Mouse (Mus musculus) ES-Bruce4 (cell line): Measurements from ENCODE around the gene Cacybp. TPM values are rescaled to one million over a fixed set of nuclear protein-coding genes. Genes with fewer than 3 reads are reported as not detected.

ENCODE experiments used
- H3K27ac ChIP-seq: 2 replicates; pipeline ENCODE4 v1.5.1; 2012; ENCODE audit warnings: low read length, inconsistent platforms; ENCODE audit not compliant: insufficient read depth
- H3K27me3 ChIP-seq: 2 replicates; pipeline ENCODE4 v1.6.1; 2012; ENCODE audit warnings: mild to moderate bottlenecking, low read length, inconsistent platforms; ENCODE audit not compliant: control insufficient read depth, poor library complexity, insufficient read depth, severe bottlenecking
- H3K36me3 ChIP-seq: 2 replicates; pipeline ENCODE4 v1.6.1; 2012; ENCODE audit warnings: inconsistent platforms, mild to moderate bottlenecking, low read length, moderate library complexity; ENCODE audit not compliant: control insufficient read depth, poor library complexity, insufficient read depth, severe bottlenecking
- H3K4me1 ChIP-seq: one replicate; pipeline ENCODE4 v1.8.1; 2011; ENCODE audit warnings: low read length; ENCODE audit not compliant: control insufficient read depth, insufficient read depth
- H3K4me3 ChIP-seq: 2 replicates; pipeline ENCODE4 v1.5.1; 2011; ENCODE audit warnings: low read depth, mild to moderate bottlenecking, low read length
- H3K9ac ChIP-seq: 2 replicates; pipeline ENCODE4 v1.6.1; 2012; ENCODE audit warnings: low read depth, mild to moderate bottlenecking, inconsistent platforms; ENCODE audit not compliant: poor library complexity, severe bottlenecking
- H3K9me3 ChIP-seq: replicated peaks from 2 replicates; pipeline ENCODE4 v1.6.1; 2012; ENCODE audit warnings: mild to moderate bottlenecking, low read length, inconsistent platforms; ENCODE audit not compliant: control insufficient read depth, poor library complexity, insufficient read depth, severe bottlenecking
- CTCF ChIP-seq: IDR thresholded peaks from one replicate; pipeline ENCODE4 v1.8.1; 2011; ENCODE audit warnings: low read depth, low read length
- EP300 ChIP-seq: IDR thresholded peaks from 2 replicates; pipeline ENCODE4 v1.6.1; 2011; ENCODE audit warnings: low read depth, low read length; ENCODE audit not compliant: insufficient read depth
- POLR2A ChIP-seq: IDR thresholded peaks from one replicate; pipeline ENCODE4 v1.8.1; 2011; ENCODE audit warnings: low read length; ENCODE audit not compliant: insufficient read depth
- polyA plus RNA-seq: library from polyadenylated mRNA; stranded (reverse); fragments of >200 nt; gene quantifications from 2 replicates; pipeline ENCODE4 v1.2.4, GENCODE M21; 2011; ENCODE audit warnings: low read depth; ENCODE audit not compliant: missing spikeins, insufficient read depth, insufficient read length

The Cacybp gene
- polyA plus RNA-seq, 1 experiment: 323 TPM

DNA sequence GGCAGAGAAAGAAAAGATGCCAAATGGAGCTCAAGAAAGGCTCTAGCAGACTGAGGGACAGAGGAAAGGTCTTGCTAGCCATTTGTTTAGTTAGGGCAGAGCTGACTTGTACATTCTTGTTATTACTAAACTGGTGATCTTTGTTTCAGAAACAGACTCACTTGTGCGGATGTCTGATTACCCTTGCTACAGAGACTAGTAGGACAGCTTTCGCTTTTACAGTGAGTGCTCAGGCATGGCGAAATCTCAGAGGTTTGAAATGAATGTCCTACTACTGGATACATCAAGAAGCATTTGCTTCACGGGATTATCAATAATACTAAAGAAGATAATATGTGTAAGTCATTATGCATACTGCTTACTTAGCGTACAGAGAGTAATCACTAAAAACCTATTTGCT lies 32.0 kb upstream of the Cacybp start:
- Histone ChIP-seq H3K4me1 (no peaks in the 10 kb centered on the region), H3K27me3 (no peaks in the 10 kb centered on the region), H3K4me3 (no peak overlapping the region), H3K27ac (no peak overlapping the region), H3K9me3 (no peaks in the 10 kb centered on the region), H3K36me3 (no peaks in the 10 kb centered on the region), H3K9ac (no peak overlapping the region)
- TF ChIP-seq POLR2A (no peak), CTCF (no peak), EP300 (no peak)

DNA sequence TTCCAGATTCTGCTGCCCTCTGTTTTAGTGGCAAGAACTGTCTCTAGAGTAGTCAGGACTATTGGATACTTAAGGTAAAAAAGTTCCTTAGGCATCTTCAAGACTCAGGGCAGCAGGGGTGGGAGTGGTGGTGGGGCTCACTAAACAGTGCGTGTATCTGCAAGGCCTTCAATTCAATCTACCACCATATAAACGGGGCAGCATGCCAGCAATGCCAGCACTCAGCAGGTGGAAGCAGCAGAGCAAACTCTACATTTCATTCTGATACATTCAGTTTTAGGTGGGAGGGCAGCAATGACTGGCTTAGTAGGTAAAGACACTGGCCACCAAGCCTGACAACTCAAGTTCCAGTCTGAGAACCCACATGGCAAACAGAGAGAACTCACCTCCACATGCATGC lies 27.4 kb upstream of the Cacybp start:
- TF ChIP-seq EP300 (no peak), POLR2A (no peak)
- no peak overlapping the region for H3K9ac ChIP-seq
- H3K27me3 ChIP-seq: no peaks in the 10 kb centered on the region
- H3K9me3 ChIP-seq: no peaks in the 10 kb centered on the region
- no peak overlapping the region for H3K4me3 ChIP-seq
- H3K27ac ChIP-seq: no peak overlapping the region
- no peaks in the 10 kb centered on the region for H3K4me1 ChIP-seq
- no peaks in the 10 kb centered on the region for H3K36me3 ChIP-seq

GRCm38 (mm10) chr1:160238852-160239443 lies 26.3 kb upstream of the Cacybp start:
- TF ChIP-seq CTCF (no peak), POLR2A (no peak), EP300 (no peak)

DNA sequence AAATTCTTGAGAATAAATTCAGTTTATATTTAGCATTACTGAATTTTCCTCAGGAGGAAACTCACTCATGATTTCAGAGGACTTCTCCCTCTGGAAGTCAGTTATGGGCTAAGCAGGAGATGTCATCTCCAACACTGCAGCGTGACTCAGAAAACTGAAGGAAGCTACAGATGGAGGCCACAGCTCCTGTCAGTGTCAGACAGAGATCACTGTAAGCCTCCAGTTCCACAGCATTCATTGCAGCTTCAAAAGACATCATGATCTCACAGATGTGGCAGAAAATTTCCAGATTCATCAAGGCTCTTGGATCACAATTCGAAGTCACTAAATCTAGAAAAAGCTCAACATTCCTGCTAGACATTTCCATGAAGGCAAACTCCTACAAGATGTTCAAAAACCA lies 25.3 kb upstream of the Cacybp start:
- Histone ChIP-seq H3K9ac (no peak overlapping the region), H3K4me3 (no peak overlapping the region), H3K9me3 (no peaks in the 10 kb centered on the region), H3K36me3 (no peaks in the 10 kb centered on the region), H3K27ac (no peak overlapping the region), H3K4me1 (no peaks in the 10 kb centered on the region), H3K27me3 (no peaks in the 10 kb centered on the region)
- TF ChIP-seq POLR2A: no peak
- TF ChIP-seq CTCF: no peak
- no peak for TF ChIP-seq EP300

More at GRCm38 (mm10) chr1:160238852-160239443, 26.3 kb upstream of the Cacybp start:
- H3K4me1 ChIP-seq: no peaks in the 10 kb centered on the region
- no peak overlapping the region for H3K27ac ChIP-seq
- no peaks in the 10 kb centered on the region for H3K9me3 ChIP-seq
- H3K4me3 ChIP-seq: no peak overlapping the region
- H3K9ac ChIP-seq: no peak overlapping the region
- no peaks in the 10 kb centered on the region for H3K27me3 ChIP-seq
- no peaks in the 10 kb centered on the region for H3K36me3 ChIP-seq

GRCm38 (mm10) chr1:160233921-160234320 lies 21.2 kb upstream of the Cacybp start:
- H3K36me3 ChIP-seq: no peaks in the 10 kb centered on the region
- no peaks in the 10 kb centered on the region for H3K4me1 ChIP-seq
- H3K27ac ChIP-seq: no peak overlapping the region
- no peak overlapping the region for H3K9ac ChIP-seq
- TF ChIP-seq POLR2A: no peak
- no peaks in the 10 kb centered on the region for H3K9me3 ChIP-seq
- no peak overlapping the region for H3K4me3 ChIP-seq
- no peaks in the 10 kb centered on the region for H3K27me3 ChIP-seq

DNA sequence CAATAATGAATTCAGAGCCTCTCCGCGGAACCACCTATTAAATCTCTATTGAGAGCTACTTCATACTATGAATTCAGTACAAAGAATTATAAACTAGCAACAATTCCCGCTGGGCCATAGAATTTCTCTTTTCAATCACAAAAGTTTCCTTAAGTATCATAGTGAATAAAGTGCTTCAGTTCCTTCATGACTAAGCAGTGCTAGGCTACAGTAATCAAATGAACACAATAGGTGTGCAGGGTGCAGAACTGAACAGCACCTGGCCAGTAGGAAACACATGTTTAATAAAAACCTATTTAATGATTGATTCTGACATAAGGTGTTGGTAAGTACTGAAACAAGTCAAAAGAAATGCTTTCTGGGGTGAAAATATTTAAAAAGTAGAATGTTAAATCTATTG lies 19.4 kb upstream of the Cacybp start:
- Histone ChIP-seq H3K9me3 (no peaks in the 10 kb centered on the region), H3K27ac (no peak overlapping the region), H3K27me3 (no peaks in the 10 kb centered on the region), H3K4me3 (no peak overlapping the region), H3K4me1 (no peaks in the 10 kb centered on the region), H3K36me3 (no peaks in the 10 kb centered on the region), H3K9ac (no peak overlapping the region)
- no peak for TF ChIP-seq POLR2A
- TF ChIP-seq EP300: no peak
- TF ChIP-seq CTCF: no peak
